Mouse (Mus musculus) midbrain, embryonic 13.5 days (tissue): Measurements from ENCODE around the gene Nif3l1. TPM values are rescaled to one million over a fixed set of nuclear protein-coding genes. Genes with fewer than 3 reads are reported as not detected.
A peak's percentile ranks its signal among the peaks of the same experiment; 100 is the strongest.

Experiments used
- ATAC-seq: fragments of 200-750 bp; cut with Nextera tagmentation; 2 replicates; pipeline ENCODE4 v1.8.0; 2017; ENCODE audit warnings: mild to moderate bottlenecking, moderate TSS enrichment, moderate library complexity
- H3K27ac ChIP-seq: fragments of 300-500 bp; sonication (generic); 2 replicates; pipeline ENCODE4 v1.5.1; 2015; ENCODE audit warnings: inconsistent platforms, mild to moderate bottlenecking, moderate library complexity
- H3K27me3 ChIP-seq: fragments of 300-500 bp; sonication (generic); 2 replicates; pipeline ENCODE4 v1.6.1; 2015; ENCODE audit warnings: mild to moderate bottlenecking, inconsistent platforms
- H3K36me3 ChIP-seq: fragments of 300-500 bp; sonication (generic); 2 replicates; pipeline ENCODE4 v1.6.1; 2015; ENCODE audit warnings: mild to moderate bottlenecking, inconsistent platforms
- H3K4me1 ChIP-seq: fragments of 300-500 bp; sonication (generic); replicated peaks from 2 replicates; pipeline ENCODE4 v1.6.1; 2015; ENCODE audit warnings: inconsistent platforms
- H3K4me2 ChIP-seq: fragments of 300-500 bp; sonication (generic); replicated peaks from 2 replicates; pipeline ENCODE4 v1.6.1; 2015; ENCODE audit warnings: moderate library complexity, mild to moderate bottlenecking, inconsistent platforms
- H3K4me3 ChIP-seq: fragments of 300-500 bp; sonication (generic); replicated peaks from 2 replicates; pipeline ENCODE4 v1.5.1; 2015; ENCODE audit warnings: mild to moderate bottlenecking, inconsistent platforms
- H3K9ac ChIP-seq: fragments of 300-500 bp; sonication (generic); replicated peaks from 2 replicates; pipeline ENCODE4 v1.6.1; 2015; ENCODE audit warnings: mild to moderate bottlenecking, inconsistent platforms
- H3K9me3 ChIP-seq: fragments of 300-500 bp; sonication (generic); 2 replicates; pipeline ENCODE4 v1.6.1; 2016; ENCODE audit warnings: mild to moderate bottlenecking, inconsistent platforms
- WGBS: fragments of 180-500 bp; shearing (Covaris S2); methylation state at CpG from one replicate; pipeline ENCODE4 v1.1.7; 2015; 5-methylcytosine and 5-hydroxymethylcytosine counted together
- polyA plus RNA-seq: library from polyadenylated mRNA; unstranded; fragments of >200 nt; fragmentation: Nextera tagmentation; extraction: Ambion mirVana; gene quantifications from 2 replicates; pipeline ENCODE4 v1.2.1, GENCODE M21; 2015

Nif3l1 gene
- polyA plus RNA-seq, result 61.2 and 62.6 TPM in 2 replicates

DNA sequence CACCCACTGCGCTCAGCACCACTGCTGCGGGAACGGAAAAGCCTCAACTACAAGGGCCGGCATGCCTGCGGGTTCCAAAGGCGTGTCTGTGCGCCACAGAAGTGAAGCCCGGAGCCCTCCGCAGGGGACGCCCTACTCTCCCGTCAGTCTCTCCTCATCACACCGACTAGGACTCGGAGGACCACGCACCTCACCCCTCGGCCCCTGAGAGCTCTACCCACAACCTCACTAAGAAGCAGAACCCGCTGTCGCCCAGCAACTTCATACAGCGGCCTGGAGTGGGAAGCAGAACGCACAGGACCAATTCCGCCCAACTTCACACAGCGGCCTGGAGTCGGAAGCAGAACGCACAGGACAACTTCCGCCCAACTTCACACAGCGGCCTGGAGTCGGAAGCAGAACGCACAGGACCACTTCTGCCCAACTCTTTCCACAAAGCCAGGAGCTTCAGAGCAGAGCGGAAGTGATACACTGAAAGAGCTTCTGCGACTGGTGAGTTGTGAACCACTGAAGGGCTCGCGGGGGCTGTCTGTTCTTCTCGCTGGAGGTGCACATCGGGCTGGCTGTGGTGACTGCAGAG is at the start of gene Nif3l1, which contains the start of gene Ppil3:
Nif3l1 (plus strand) TSS at position 9 of the 580 bp plus-strand sequence.
Ppil3 (minus strand) TSS at position 344 of the 580 bp plus-strand sequence.
- Histone ChIP-seq H3K27ac (peak within 1 kb of the TSS; percentile 92), H3K9ac (peak within 1 kb of the TSS; percentile 79), H3K4me3 (peak within 1 kb of the TSS; percentile 72), H3K27me3 (no peaks in the 10 kb centered on the region), H3K4me1 (peaks cover 37% of the 10 kb centered on the region), H3K9me3 (no peaks in the 10 kb centered on the region), H3K4me2 (peak within 1 kb of the TSS; percentile 78), H3K36me3 (peaks cover 40% of the 10 kb centered on the region)
- WGBS, result 0% methylated on average over 33 of the region's 33 CpGs
- ATAC-seq, result peak; percentile 98

- Histone ChIP-seq H3K27ac (no peak overlapping the region), H3K4me3 (no peak overlapping the region), H3K27me3 (no peaks in the 10 kb centered on the region), H3K36me3 (peaks cover 56% of the 10 kb centered on the region), H3K9ac (no peak overlapping the region), H3K4me1 (peaks cover 27% of the 10 kb centered on the region), H3K9me3 (no peaks in the 10 kb centered on the region), H3K4me2 (no peak overlapping the region)
- no peak for ATAC-seq
- 91% methylated on average over 3 of the region's 3 CpGs for WGBS
These were observed 49.6 kb upstream of the Nif3l1 start for GRCm38 (mm10) chr1:58395341-58395740.

DNA sequence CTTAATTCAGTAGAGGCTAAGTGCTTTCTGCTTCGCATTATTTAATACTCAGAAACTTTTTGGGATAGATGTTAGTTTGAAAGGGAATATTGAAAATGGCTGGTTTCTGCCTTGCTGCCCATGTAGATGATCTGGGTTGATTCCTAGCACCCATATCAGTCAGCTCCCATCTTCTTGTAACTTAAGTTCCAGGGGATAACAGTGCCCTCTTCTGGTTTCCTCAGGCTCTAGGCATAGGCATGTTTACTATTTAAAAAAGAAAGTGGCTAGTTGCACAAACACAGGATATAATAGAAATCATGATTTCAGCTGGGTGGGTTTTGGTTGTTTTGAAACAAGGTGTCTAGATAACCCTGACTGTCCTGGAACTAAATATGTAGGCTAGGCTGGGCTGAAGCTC is 48.8 kb upstream of the Nif3l1 start:
- H3K4me2 ChIP-seq, result no peak overlapping the region
- no peak for ATAC-seq
- no peak overlapping the region for H3K27ac ChIP-seq
- no peak overlapping the region for H3K4me3 ChIP-seq
- peaks cover 23% of the 10 kb centered on the region for H3K4me1 ChIP-seq
- no peak overlapping the region for H3K9ac ChIP-seq
- H3K36me3 ChIP-seq, result peaks cover 64% of the 10 kb centered on the region
- no peaks in the 10 kb centered on the region for H3K27me3 ChIP-seq
- 97% methylated on average over 1 of the region's 1 CpGs for whole genome bisulfite sequencing
- no peaks in the 10 kb centered on the region for H3K9me3 ChIP-seq

DNA sequence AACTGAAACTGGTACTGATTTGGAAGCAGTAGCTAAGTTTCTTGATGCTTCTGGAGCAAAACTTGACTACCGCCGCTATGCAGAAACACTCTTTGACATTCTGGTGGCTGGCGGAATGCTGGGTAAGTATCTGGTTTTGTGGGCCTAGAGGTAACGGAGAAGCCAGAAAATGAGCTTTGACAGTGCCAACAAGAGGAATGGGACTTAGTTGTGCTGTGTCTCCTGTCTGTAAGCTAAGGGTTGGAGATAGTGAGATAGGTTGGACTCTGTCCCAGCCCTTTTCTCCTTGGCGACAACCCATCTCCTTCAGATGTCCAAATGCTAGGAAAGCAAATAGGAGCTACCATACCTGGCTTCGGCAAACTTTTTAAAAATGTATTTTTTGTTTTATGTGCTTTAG is 47.2 kb upstream of the Nif3l1 start:
- Histone ChIP-seq H3K4me3 (no peak overlapping the region), H3K9ac (no peak overlapping the region), H3K9me3 (no peaks in the 10 kb centered on the region), H3K4me1 (peaks cover 14% of the 10 kb centered on the region), H3K27ac (no peak overlapping the region), H3K27me3 (no peaks in the 10 kb centered on the region), H3K36me3 (peaks cover 79% of the 10 kb centered on the region), H3K4me2 (no peak overlapping the region)
- no peak for ATAC-seq
- WGBS, result 98% methylated on average over 6 of the region's 6 CpGs

- no peak overlapping the region for H3K27ac ChIP-seq
- whole genome bisulfite sequencing, result 93% methylated on average over 6 of the region's 6 CpGs
- no peak overlapping the region for H3K4me3 ChIP-seq
- ATAC-seq, result no peak
- H3K9me3 ChIP-seq, result no peaks in the 10 kb centered on the region
- H3K27me3 ChIP-seq, result no peaks in the 10 kb centered on the region
- H3K4me1 ChIP-seq, result no peaks in the 10 kb centered on the region
- no peak overlapping the region for H3K9ac ChIP-seq
- peaks cover 85% of the 10 kb centered on the region for H3K36me3 ChIP-seq
- no peak overlapping the region for H3K4me2 ChIP-seq
These were observed 43.6 kb upstream of the Nif3l1 start for GRCm38 (mm10) chr1:58401396-58401795.

DNA sequence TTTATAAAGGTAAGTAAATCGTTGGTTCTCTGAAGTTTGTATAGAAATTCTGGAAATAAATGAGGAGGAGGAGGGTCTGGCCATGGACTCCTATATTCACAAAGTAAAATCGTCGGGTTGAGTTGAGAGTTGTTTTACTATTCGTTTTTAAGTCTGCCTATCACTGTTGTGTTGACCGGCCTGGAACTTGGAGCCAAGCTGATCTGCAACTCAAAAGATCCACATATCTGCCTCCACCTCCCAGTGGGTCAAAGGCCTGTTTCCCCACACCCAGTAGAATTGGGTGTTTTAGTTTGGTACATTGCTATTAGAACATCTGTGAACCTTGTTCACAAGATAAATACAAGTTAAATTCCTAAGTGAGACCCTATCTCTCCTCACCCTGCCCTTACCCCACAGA is 41.2 kb upstream of the Nif3l1 start:
- 90% methylated on average over 5 of the region's 5 CpGs for WGBS
- H3K36me3 ChIP-seq, result peaks cover 72% of the 10 kb centered on the region

GRCm38 (mm10) chr1:58407321-58407720 is 37.6 kb upstream of the Nif3l1 start:
- no peaks in the 10 kb centered on the region for H3K9me3 ChIP-seq
- H3K4me1 ChIP-seq, result no peaks in the 10 kb centered on the region
- WGBS, result 96% methylated on average over 7 of the region's 7 CpGs
- no peak overlapping the region for H3K9ac ChIP-seq
- H3K4me3 ChIP-seq, result no peak overlapping the region
- H3K4me2 ChIP-seq, result no peak overlapping the region
- H3K27me3 ChIP-seq, result no peaks in the 10 kb centered on the region
- ATAC-seq, result 0 out of 2 replicates have a peak, but pooled peaks have one; percentile 34
- H3K36me3 ChIP-seq, result peaks cover 70% of the 10 kb centered on the region
- no peak overlapping the region for H3K27ac ChIP-seq

More for the DNA sequence above, 41.2 kb upstream of the Nif3l1 start:
- H3K4me3 ChIP-seq, result no peak overlapping the region
- H3K27me3 ChIP-seq, result no peaks in the 10 kb centered on the region
- ATAC-seq, result no peak
- H3K27ac ChIP-seq, result no peak overlapping the region
- no peaks in the 10 kb centered on the region for H3K9me3 ChIP-seq
- no peak overlapping the region for H3K9ac ChIP-seq
- no peak overlapping the region for H3K4me2 ChIP-seq
- no peaks in the 10 kb centered on the region for H3K4me1 ChIP-seq

GRCm38 (mm10) chr1:58408141-58408540 is 36.8 kb upstream of the Nif3l1 start:
- Histone ChIP-seq H3K9me3 (no peaks in the 10 kb centered on the region), H3K27me3 (no peaks in the 10 kb centered on the region), H3K9ac (no peak overlapping the region), H3K4me1 (no peaks in the 10 kb centered on the region), H3K4me2 (no peak overlapping the region), H3K36me3 (peaks cover 69% of the 10 kb centered on the region), H3K27ac (no peak overlapping the region), H3K4me3 (no peak overlapping the region)
- ATAC-seq, result no peak
- 76% methylated on average over 6 of the region's 6 CpGs for WGBS

DNA sequence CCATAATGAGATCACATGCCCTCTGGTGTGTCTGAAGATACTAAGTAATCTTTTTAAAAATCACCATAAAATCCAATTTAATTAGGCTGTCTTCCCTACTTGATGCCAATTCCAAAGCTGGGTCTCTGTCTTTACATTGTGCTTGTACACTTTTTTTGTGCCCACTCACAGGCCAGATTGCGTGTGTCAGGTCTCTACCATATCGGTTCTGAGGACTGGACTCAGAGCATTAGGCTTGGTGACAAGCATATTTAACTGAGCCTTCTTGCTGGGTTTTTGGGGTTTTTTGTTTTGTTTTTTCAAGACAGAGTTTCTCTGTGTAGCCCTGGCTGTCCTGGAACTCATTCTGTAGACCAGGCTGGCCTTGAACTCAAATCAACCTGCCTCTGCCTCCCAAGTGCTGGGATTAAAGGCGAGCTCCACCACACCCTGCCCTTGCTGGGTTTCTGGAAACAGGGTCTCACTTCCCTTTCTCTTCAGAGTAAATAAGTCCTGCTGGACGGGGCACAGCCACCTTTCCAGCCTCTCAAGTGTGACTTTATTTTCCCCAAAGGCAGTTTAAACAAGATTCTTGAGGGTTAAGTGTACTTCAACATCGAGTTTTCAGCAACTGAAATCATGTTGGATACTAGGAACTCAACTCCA is 35.3 kb upstream of the Nif3l1 start:
- 86% methylated on average over 5 of the region's 5 CpGs for WGBS
- Histone ChIP-seq H3K27me3 (no peaks in the 10 kb centered on the region), H3K4me1 (no peaks in the 10 kb centered on the region), H3K9me3 (no peaks in the 10 kb centered on the region), H3K9ac (no peak overlapping the region), H3K36me3 (peaks cover 71% of the 10 kb centered on the region), H3K4me2 (no peak overlapping the region), H3K27ac (no peak overlapping the region), H3K4me3 (no peak overlapping the region)
- ATAC-seq, result no peak

GRCm38 (mm10) chr1:58410198-58410588 is 34.8 kb upstream of the Nif3l1 start:
- WGBS, result 88% methylated on average over 3 of the region's 3 CpGs
- no peaks in the 10 kb centered on the region for H3K9me3 ChIP-seq
- no peak overlapping the region for H3K27ac ChIP-seq
- ATAC-seq, result no peak
- H3K9ac ChIP-seq, result no peak overlapping the region
- H3K36me3 ChIP-seq, result peaks cover 75% of the 10 kb centered on the region
- H3K4me2 ChIP-seq, result no peak overlapping the region
- no peaks in the 10 kb centered on the region for H3K4me1 ChIP-seq
- H3K4me3 ChIP-seq, result no peak overlapping the region
- H3K27me3 ChIP-seq, result no peaks in the 10 kb centered on the region

- 93% methylated on average over 7 of the region's 7 CpGs for WGBS
- H3K4me3 ChIP-seq, result no peak overlapping the region
These were observed 34.2 kb upstream of the Nif3l1 start for GRCm38 (mm10) chr1:58410776-58411175.

GRCm38 (mm10) chr1:58415442-58415841 is 29.5 kb upstream of the Nif3l1 start:
- WGBS, result 39% methylated on average over 1 of the region's 1 CpGs
- H3K36me3 ChIP-seq, result peaks cover 88% of the 10 kb centered on the region
- no peak overlapping the region for H3K4me3 ChIP-seq
- no peaks in the 10 kb centered on the region for H3K27me3 ChIP-seq
- no peak overlapping the region for H3K4me2 ChIP-seq
- H3K27ac ChIP-seq, result no peak overlapping the region
- peaks cover 5% of the 10 kb centered on the region; the same call in 1 of the 2 replicates for H3K4me1 ChIP-seq
- no peak overlapping the region for H3K9ac ChIP-seq
- no peak for ATAC-seq
- no peaks in the 10 kb centered on the region for H3K9me3 ChIP-seq

More at GRCm38 (mm10) chr1:58410776-58411175, 34.2 kb upstream of the Nif3l1 start:
- H3K9me3 ChIP-seq, result no peaks in the 10 kb centered on the region
- H3K27ac ChIP-seq, result no peak overlapping the region
- peaks cover 75% of the 10 kb centered on the region for H3K36me3 ChIP-seq
- no peak for ATAC-seq
- H3K4me2 ChIP-seq, result no peak overlapping the region
- H3K4me1 ChIP-seq, result no peaks in the 10 kb centered on the region
- no peak overlapping the region for H3K9ac ChIP-seq
- no peaks in the 10 kb centered on the region for H3K27me3 ChIP-seq
